Mouse (Mus musculus): ENCODE results near the gene Gramd4.

DNA sequence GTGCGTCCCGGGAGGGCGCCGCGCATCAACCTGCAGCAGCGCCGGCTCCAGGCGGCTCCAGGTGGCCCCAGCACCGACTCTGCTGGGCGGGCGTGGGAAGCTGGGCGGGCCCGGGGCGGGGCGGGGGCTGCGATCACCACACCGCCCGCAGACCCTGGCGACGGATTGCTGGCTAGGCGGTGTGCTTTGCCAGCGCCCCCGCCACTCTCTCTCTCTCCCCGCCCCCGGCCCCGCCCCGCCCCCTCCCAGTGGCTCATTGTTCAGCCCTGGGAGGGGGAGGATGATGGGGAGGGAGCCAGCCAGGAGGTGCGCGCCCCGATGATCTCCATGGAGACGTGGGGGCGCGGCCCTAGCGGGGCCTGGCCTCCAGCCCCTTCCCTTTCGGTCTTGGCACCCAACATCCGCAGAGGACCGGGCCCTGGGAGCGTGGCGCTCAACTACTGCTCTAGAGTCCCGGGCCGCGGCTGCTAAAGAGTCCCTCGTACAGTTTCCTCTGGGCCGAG is 23.4 kb upstream of the Gramd4 start:
- TF ChIP-seq POLR2AphosphoS2 (IDR thresholded peaks at IDR 0.05; ENCODE audit: insufficient read length, low read depth) (no peak), POLR2A (IDR thresholded peaks at IDR 0.05; ENCODE audit: insufficient read length, low read depth) (no peak), E2F4 (IDR thresholded peaks at IDR 0.05; ENCODE audit: insufficient read depth) (no peak), MAX (IDR thresholded peaks at IDR 0.05; ENCODE audit: low read depth) (no peak), TCF3 (IDR thresholded peaks at IDR 0.05; ENCODE audit: insufficient read length, low read depth) (no peak), SRF (IDR thresholded peaks at IDR 0.05; ENCODE audit: control insufficient read depth, insufficient read length, low read depth) (no peak), USF1 (IDR thresholded peaks at IDR 0.05; ENCODE audit: low read depth) (no peak)

Measured in myocyte (in vitro differentiated cells).